Mouse (Mus musculus): ENCODE results near the gene Smarcc2.
"Not testable (repeated sequence)": the region's sequence is repeated elsewhere in the genome, so short reads cannot be mapped to it uniquely, and the experiment has no call there.

Smarcc2 gene

GRCm38 (mm10) chr10:128493695-128494666 lies 34.9 kb downstream of the Smarcc2 start, which contains the start of gene Myl6:
TSS of gene Myl6 (minus strand) at chr10:128494145.
- DNase-seq, result peak; percentile 100

GRCm38 (mm10) chr10:128494667-128495245 lies 35.7 kb downstream of the Smarcc2 start:
- no peak for DNase-seq

GRCm38 (mm10) chr10:128495270-128495669 lies 36.2 kb downstream of the Smarcc2 start:
- DNase-seq, result no peak

GRCm38 (mm10) chr10:128495903-128496302 lies 36.9 kb downstream of the Smarcc2 start:
- DNase-seq, result no peak

- no peak for DNase-seq
These were observed 37.5 kb downstream of the Smarcc2 start for GRCm38 (mm10) chr10:128496509-128497077.

- DNase-seq, result no peak
These were observed 38.2 kb downstream of the Smarcc2 start for GRCm38 (mm10) chr10:128497134-128497737.

GRCm38 (mm10) chr10:128498590-128498989 lies 39.5 kb downstream of the Smarcc2 start, which contains the start of gene Myl6b:
TSS of gene Myl6b (minus strand) at chr10:128498685.
- peak; percentile 99 for DNase-seq

GRCm38 (mm10) chr10:128499116-128499671 lies 40.1 kb downstream of the Smarcc2 start:
- DNase-seq, result peak; percentile 72

- DNase-seq, result peak; percentile 62
These were observed 43.3 kb downstream of the Smarcc2 start for GRCm38 (mm10) chr10:128502341-128502740.

GRCm38 (mm10) chr10:128503532-128503931 lies 44.5 kb downstream of the Smarcc2 start:
- no peak for DNase-seq

- DNase-seq, result no peak
These were observed 45.0 kb downstream of the Smarcc2 start for GRCm38 (mm10) chr10:128504012-128504411.

GRCm38 (mm10) chr10:128504641-128505370 lies 45.8 kb downstream of the Smarcc2 start:
- peak; percentile 71 for DNase-seq

- not testable (repeated sequence) for DNase-seq
These were observed 46.3 kb downstream of the Smarcc2 start for GRCm38 (mm10) chr10:128505371-128505667.

- DNase-seq, result no peak
These were observed 46.9 kb downstream of the Smarcc2 start for GRCm38 (mm10) chr10:128505974-128506373.

GRCm38 (mm10) chr10:128508260-128508659 lies 49.2 kb downstream of the Smarcc2 start:
- no peak for DNase-seq

- DNase-seq, result no peak
These were observed 50.2 kb downstream of the Smarcc2 start for GRCm38 (mm10) chr10:128509203-128509602.

GRCm38 (mm10) chr10:128509831-128510230 lies 50.8 kb downstream of the Smarcc2 start:
- DNase-seq, result peak; percentile 46

- no peak for DNase-seq
These were observed 51.3 kb downstream of the Smarcc2 start for GRCm38 (mm10) chr10:128510301-128510700.

GRCm38 (mm10) chr10:128511189-128511588 lies 52.1 kb downstream of the Smarcc2 start:
- DNase-seq, result no peak

- DNase-seq, result no peak
These were observed 52.7 kb downstream of the Smarcc2 start for GRCm38 (mm10) chr10:128511761-128512160.

GRCm38 (mm10) chr10:128515044-128515443 lies 56.0 kb downstream of the Smarcc2 start:
- DNase-seq, result no peak

GRCm38 (mm10) chr10:128516029-128516428 lies 57.0 kb downstream of the Smarcc2 start:
- no peak for DNase-seq
